Mouse (Mus musculus): ENCODE data around the gene Kif26a.

- TF ChIP-seq EP300 (IDR thresholded peaks at IDR 0.05; ENCODE audit: low read depth), result no peak
- no peak for TF ChIP-seq CTCF (IDR thresholded peaks at IDR 0.05; ENCODE audit: low read depth)
These were observed 34.7 kb upstream of the Kif26a start for GRCm38 (mm10) chr12:112111323-112111722.

Measured in liver, embryonic 14.5 days (tissue).